Comparison of ENCODE assay signal across 18 mouse cellular contexts in the genomic region with DNA sequence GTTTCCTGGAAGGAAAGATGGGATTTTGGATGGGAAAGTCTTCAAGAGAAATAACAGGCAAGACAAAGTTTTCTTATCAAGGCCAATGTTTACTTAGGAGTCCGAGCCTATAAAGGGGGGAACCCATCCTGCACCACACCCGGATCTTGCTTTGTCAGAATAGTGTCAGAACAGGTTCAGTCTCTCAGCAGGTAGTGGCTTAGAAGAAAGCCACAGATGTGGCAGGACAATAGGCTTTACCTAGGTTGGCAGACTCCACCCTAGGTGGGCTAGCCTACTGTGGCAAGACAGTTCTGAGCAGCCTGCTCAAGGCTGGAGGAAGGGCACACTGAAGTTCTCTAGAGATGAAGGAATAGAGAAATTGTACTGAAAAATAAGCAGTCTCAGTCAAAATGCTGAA.
"Had no signal": no experiment of that assay in that cellular context is flagged by ENCODE, and none has a peak within 500 bp of the region (broad histone marks: within the 10 kb centered on the region; RNA-seq: fewer than 3 reads in every experiment).

No protein-coding gene starts in this region.

- H3K4me3 ChIP-seq: midbrain, embryonic 10.5 days; midbrain, embryonic 12.5 days; myocyte; neural tube, embryonic 12.5 days had no signal

- H3K27ac ChIP-seq: midbrain, embryonic 10.5 days; midbrain, embryonic 12.5 days; neural tube, embryonic 12.5 days had no signal

- ATAC-seq: midbrain, embryonic 16.5 days had no signal

- H3K9me3 ChIP-seq: midbrain, embryonic 10.5 days; midbrain, embryonic 12.5 days; neural tube, embryonic 12.5 days had no signal

- H3K27me3 ChIP-seq: midbrain, embryonic 12.5 days; neural tube, embryonic 12.5 days had no signal

- DNase-seq: lung, adult 18-20 months; lung, embryonic 14.5 days; lung, postnatal 10 days; lung, postnatal 4 days; midbrain, embryonic 14.5 days; retina, postnatal 1 day; right cerebral cortex, adult 18-20 months; right cerebral cortex, postnatal 25 days; right cerebral cortex, postnatal 4 days; spleen, adult 18-20 months; thymus, adult 18-20 months; thymus, postnatal 14 days; thymus, postnatal 36 days had no signal

- H3K4me1 ChIP-seq: midbrain, embryonic 10.5 days; midbrain, embryonic 12.5 days; neural tube, embryonic 12.5 days had no signal

- H3K36me3 ChIP-seq: midbrain, embryonic 10.5 days; midbrain, embryonic 12.5 days; neural tube, embryonic 12.5 days had no signal

- H3K9ac ChIP-seq: lung, embryonic 14.5 days; midbrain, embryonic 12.5 days; neural tube, embryonic 12.5 days had no signal
